Mouse (Mus musculus): Measurements from ENCODE around the gene Dnmt3c.
"Not testable (repeated sequence)": the region's sequence is repeated elsewhere in the genome, so short reads cannot be mapped to it uniquely, and the experiment has no call there.

The Dnmt3c gene

GRCm38 (mm10) chr2:153696352-153696751 lies at the start of gene Dnmt3c:
Gene Dnmt3c, plus strand, starts transcription at chr2:153696652.
- no peak for DNase-seq (ENCODE audit: low read depth, low spot score)

DNA sequence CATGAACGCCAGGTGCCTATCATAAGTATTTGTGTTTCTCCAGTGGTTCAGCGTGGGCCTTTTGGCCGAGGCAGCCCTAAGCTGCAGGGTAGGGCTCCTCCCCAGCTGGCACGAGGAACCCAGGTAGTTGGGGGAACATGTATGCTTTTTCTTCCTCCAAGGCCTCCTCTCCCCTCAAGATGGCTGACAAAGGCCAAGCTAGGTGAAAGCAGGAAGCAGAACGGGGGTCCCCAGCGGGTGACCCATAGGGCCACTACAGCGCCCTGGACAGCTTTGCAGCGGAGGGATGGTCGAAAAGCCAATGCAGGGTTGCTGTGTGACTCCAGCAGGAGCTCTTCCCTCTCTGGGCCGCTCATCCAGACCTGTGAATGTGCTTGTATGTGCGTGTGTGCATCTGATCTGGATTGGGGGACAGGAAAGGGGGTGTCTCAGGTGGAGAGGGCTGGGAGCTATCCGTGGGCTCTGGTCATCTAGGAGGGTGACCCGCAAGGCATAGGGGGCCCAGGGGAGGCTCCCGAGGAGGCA lies 47.6 kb upstream of the Dnmt3c start:
- no peak for DNase-seq (ENCODE audit: low read depth, low spot score)

DNA sequence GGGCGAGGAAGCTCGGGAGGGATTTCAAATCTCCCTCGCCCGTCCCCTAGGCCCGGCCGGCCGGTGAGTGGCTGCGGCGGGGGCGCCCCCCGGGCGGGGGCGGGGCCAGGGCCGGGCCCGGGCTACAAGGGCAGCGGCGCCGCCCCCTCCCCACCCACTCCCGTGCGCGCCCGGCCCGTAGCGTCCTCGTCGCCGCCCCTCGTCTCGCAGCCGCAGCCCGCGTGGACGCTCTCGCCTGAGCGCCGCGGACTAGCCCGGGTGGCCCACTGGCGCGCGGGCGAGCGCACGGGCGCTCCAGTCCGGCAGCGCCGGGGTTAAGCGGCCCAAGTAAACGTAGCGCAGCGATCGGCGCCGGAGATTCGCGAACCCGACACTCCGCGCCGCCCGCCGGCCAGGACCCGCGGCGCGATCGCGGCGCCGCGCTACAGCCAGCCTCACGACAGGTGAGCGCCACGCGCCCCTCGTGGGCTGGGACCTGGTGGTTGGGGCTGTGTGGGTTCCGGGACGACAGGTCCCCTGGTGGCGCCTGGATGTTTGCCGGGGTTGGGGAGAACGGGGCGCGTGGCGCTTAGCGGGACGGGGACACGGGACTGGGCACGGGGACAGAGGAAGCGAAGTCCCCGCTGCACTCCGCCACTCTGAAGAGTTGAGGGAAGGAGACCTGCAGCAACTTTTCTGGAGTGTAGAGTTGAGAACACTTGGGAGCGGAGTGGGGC lies 47.0 kb upstream of the Dnmt3c start, which contains the start of gene Dnmt3b:
Gene Dnmt3b (plus strand): TSS at position 153 of the 716 bp plus-strand sequence.
- DNase-seq (ENCODE audit: low read depth, low spot score), result peak; percentile 24

- no peak for DNase-seq (ENCODE audit: low read depth, low spot score)
Measured at GRCm38 (mm10) chr2:153650014-153650687, 46.3 kb upstream of the Dnmt3c start.

GRCm38 (mm10) chr2:153651681-153652080 lies 44.8 kb upstream of the Dnmt3c start:
- no peak for DNase-seq (ENCODE audit: low read depth, low spot score)

GRCm38 (mm10) chr2:153657659-153658058 lies 38.8 kb upstream of the Dnmt3c start:
- not testable (repeated sequence) for DNase-seq (ENCODE audit: low read depth, low spot score)

DNA sequence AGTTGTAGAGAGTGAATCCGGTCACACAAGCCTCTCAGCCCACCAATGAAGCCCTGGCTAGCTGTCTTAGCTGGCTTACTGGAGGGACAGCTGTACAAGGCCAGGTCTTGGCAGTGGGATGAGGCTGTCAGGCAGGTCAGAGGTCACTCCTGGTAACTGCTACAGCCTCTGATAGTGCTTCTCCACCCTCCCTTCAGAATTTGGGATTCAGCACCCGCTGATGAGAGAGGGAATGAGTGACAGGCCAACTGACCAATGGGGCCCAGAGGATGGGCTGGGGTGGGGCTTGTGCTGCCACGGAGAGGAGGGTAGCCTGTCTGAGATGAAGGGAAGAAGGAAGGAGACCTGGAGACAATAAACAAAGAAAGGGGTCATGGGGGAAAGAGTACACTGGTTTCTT lies 35.8 kb upstream of the Dnmt3c start:
- no peak for DNase-seq (ENCODE audit: low read depth, low spot score)

DNA sequence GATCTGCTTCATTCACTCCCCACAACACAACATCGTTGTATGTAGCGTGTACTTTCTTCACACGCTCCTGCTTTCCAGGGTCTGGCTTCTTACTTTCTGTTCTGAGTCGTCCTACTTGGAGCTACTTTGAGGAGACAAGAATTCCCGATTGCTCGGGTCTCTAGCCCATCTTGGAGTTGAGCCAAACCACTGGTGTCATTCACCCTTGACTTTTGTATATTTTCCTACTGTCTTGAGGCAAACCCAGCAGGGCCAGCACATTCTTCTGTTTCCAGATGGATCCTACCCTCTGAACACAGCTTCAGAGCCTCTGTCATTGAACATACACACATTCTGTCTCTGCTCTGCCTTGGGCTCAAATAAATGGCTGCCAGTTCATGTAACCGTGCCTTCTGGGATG lies 31.1 kb upstream of the Dnmt3c start:
- no peak for DNase-seq (ENCODE audit: low read depth, low spot score)

DNA sequence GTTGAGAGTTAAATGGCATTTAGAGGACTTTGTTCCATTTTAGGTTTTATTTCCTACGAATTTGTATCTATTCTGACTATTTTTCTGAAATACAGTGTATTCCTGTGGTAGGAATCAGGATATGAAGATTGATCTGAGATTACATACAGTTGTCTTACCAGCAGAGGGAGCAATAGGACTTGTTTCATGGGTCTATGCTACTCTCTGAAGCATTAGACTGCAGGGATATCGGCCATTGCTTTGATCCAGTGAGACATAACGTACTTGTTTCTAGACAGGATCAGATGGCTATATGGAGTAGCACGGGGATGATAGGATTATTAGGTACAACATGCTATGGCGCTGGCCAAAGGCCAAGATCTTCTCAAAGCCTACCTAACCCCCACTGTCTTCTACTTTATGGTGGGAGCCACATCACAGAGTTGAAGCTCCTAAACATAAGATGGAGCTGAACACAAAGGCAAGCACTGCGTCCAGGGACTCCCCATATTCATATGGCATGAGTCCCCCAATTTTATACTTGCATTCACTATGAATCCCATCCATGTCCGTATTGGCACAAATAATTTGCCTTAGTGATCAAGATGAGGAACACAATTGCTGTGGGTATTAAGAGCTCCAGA lies 27.6 kb upstream of the Dnmt3c start:
- peak; percentile 45 for DNase-seq (ENCODE audit: low read depth, low spot score)

DNA sequence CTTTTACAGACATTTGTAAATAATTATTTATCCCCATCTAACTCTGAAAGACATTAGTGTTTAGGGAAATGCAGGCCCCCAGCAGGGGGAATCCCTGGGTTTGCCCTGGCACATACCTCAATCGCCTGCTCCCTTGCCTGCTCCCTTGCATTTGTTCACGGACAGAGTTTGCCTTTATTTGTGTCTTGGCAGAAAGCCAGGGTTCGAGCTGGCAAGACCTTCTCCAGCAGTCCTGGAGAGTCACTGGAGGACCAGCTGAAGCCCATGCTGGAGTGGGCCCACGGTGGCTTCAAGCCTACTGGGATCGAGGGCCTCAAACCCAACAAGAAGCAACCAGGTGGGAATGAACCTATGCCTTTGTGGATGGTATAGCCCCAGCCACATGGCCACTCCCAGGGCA lies 26.3 kb upstream of the Dnmt3c start:
- no peak for DNase-seq (ENCODE audit: low read depth, low spot score)

DNA sequence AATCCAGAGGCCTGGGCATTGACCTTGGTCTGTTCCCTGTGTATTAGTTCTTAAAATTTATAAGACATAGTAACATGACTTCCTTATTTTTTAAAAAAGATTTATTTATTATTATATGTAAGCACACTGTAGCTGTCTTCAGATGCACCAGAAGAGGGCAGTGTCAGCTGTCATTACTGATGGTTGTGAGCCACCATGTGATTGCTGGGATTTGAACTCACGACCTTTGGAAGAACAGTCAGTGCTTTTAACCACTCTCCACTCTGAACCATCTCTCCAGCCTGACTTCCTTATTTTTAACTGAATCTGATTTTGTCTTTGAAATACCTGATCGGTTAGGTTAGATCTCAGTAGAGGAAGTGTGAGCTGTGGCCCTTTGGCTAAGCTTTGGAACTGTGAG lies 23.8 kb upstream of the Dnmt3c start:
- DNase-seq (ENCODE audit: low read depth, low spot score), result no peak

DNA sequence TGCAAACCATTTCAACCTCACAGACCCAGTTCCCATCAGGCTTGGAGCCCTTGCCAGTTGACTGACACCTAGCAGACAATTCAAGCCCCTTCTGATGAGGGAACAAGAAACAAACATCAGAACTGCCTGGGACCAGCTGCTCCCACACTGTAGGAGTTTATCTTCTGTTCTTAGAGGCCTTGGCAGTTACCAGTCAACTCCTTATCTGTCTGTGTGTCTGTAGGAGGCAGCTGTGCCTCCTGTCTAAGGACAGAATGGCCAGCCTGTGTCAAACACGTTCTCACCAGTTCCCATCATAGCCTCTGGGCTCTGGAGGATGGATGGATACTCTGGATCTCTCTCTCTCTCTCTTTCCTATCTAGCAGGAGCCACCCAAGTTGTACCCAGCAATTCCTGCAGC lies 21.1 kb upstream of the Dnmt3c start:
- DNase-seq (ENCODE audit: low read depth, low spot score), result not testable (repeated sequence)

- no peak for DNase-seq (ENCODE audit: low read depth, low spot score)
Measured at GRCm38 (mm10) chr2:153676944-153677343, 19.5 kb upstream of the Dnmt3c start.

- DNase-seq (ENCODE audit: low read depth, low spot score), result no peak
Measured at GRCm38 (mm10) chr2:153677550-153677949, 18.9 kb upstream of the Dnmt3c start.

- DNase-seq (ENCODE audit: low read depth, low spot score), result no peak
Measured at GRCm38 (mm10) chr2:153679959-153680358, 16.5 kb upstream of the Dnmt3c start.

DNA sequence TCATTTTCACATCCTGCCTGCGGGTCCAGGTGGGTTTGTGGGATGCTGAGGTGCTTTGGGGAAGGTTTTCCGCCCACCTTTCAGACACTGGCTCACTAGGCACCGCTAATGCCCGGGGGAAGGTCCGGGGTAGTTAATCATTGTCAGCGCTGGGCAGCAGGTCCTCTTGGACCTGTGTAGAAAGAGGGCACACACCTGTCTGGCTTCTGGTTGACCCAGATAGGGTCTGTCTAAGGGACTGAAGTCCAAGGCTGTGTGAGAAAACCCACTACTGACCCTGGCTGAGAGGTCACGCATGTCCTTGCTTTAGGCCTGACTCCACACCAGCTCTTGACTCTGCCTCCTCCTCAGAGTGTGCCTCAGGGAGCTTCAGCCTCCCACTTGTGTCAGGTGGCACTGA lies 3.0 kb upstream of the Dnmt3c start:
- DNase-seq (ENCODE audit: low read depth, low spot score), result not testable (repeated sequence)

GRCm38 (mm10) chr2:153694462-153695085 lies 1.9 kb upstream of the Dnmt3c start:
- no peak for DNase-seq (ENCODE audit: low read depth, low spot score)

GRCm38 (mm10) chr2:153703389-153703788 lies 6.9 kb downstream of the Dnmt3c start:
- no peak for DNase-seq (ENCODE audit: low read depth, low spot score)

- DNase-seq (ENCODE audit: low read depth, low spot score), result no peak
Measured at GRCm38 (mm10) chr2:153710701-153711330, 14.4 kb downstream of the Dnmt3c start.

GRCm38 (mm10) chr2:153712646-153713091 lies 16.2 kb downstream of the Dnmt3c start:
- peak; percentile 26 for DNase-seq (ENCODE audit: low read depth, low spot score)

DNA sequence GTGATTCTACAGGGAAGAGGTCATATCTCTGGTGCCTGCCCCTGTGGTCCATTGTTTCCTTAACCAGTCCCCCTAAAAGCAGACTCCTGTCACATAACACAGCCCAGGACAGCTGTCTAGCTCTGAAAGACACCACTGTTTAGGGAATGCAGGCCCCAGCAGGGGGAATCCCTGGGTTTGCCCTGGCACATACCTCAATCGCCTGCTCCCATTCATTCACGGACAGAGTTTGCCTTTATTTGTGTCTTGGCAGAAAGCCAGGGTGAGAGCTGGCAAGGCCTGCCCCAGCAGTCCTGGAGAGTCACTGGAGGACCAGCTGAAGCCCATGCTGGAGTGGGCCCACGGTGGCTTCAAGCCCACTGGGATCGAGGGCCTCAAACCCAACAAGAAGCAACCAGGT lies 16.8 kb downstream of the Dnmt3c start:
- peak; percentile 57 for DNase-seq (ENCODE audit: low read depth, low spot score)
